Mouse (Mus musculus): ENCODE data around the gene Sel1l.

The Sel1l gene

GRCm38 (mm10) chr12:91778211-91779003 lies 70.5 kb downstream of the Sel1l start:
- DNase-seq = no peak

- no peak for DNase-seq
Measured at GRCm38 (mm10) chr12:91776342-91776741, 72.6 kb downstream of the Sel1l start.

GRCm38 (mm10) chr12:91774811-91775284 lies 74.1 kb downstream of the Sel1l start:
- no peak for DNase-seq

- no peak for DNase-seq
Measured at GRCm38 (mm10) chr12:91768871-91769270, 80.1 kb downstream of the Sel1l start.

GRCm38 (mm10) chr12:91768176-91768575 lies 80.8 kb downstream of the Sel1l start:
- DNase-seq = no peak

GRCm38 (mm10) chr12:91766338-91767107 lies 82.4 kb downstream of the Sel1l start:
- peak; percentile 72 for DNase-seq

- DNase-seq = peak; percentile 47
Measured at GRCm38 (mm10) chr12:91765504-91765903, 83.5 kb downstream of the Sel1l start.

- DNase-seq = no peak
Measured at GRCm38 (mm10) chr12:91765054-91765453, 83.9 kb downstream of the Sel1l start.

GRCm38 (mm10) chr12:91764471-91764870 lies 84.5 kb downstream of the Sel1l start:
- no peak for DNase-seq

- no peak for DNase-seq
Measured at GRCm38 (mm10) chr12:91759836-91760235, 89.1 kb downstream of the Sel1l start.

GRCm38 (mm10) chr12:91757854-91758562 lies 90.9 kb downstream of the Sel1l start:
- DNase-seq = no peak

GRCm38 (mm10) chr12:91756562-91757166 lies 92.3 kb downstream of the Sel1l start:
- peak; percentile 61 for DNase-seq
